Mouse (Mus musculus): Measurements from ENCODE around the gene Grtp1.

DNA sequence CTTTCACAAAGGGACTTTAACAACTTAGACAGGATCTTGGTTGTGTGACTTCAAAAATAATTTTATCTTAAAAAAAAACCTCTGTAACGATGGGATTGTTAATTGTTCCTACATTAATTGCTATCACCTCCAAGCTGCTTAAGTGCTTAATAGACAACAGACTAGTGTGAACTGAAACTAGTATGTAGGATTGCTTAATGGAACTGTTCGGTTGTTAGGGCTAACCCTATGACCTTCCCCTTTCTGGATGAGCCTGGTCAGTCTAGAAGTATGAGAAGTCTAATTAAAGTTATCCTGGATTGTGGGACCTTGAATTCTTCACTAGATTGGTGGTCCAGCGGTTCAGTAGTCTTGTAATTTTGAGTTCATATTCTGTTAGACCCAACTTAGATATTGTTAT is 39.7 kb downstream of the Grtp1 start:
- TF ChIP-seq CTCF (IDR thresholded peaks at IDR 0.05; ENCODE audit: insufficient read depth, low read length) = no peak
- no peak for TF ChIP-seq POLR2A (IDR thresholded peaks at IDR 0.05; ENCODE audit: borderline replicate concordance, extremely low read depth, low read depth, low read length)
